Mouse (Mus musculus) midbrain, postnatal 0 days (tissue): Measurements from ENCODE around the gene Nod1. TPM values are rescaled to one million over a fixed set of nuclear protein-coding genes. Genes with fewer than 3 reads are reported as not detected.

Experiments used
- ATAC-seq: fragments of 200-750 bp; cut with Nextera tagmentation; 2 replicates; pipeline ENCODE4 v1.8.0; 2017; ENCODE audit warnings: moderate number of reproducible peaks, mild to moderate bottlenecking, moderate TSS enrichment, moderate library complexity; ENCODE audit not compliant: low FRiP score
- DNase-seq: peaks from one replicate; pipeline ENCODE4 v3.0.0-alpha.2; 2015; ENCODE audit warnings: low spot score
- H3K27ac ChIP-seq: fragments of 300-500 bp; sonication (generic); 2 replicates; pipeline ENCODE4 v1.5.1; 2014; ENCODE audit warnings: low read depth, mild to moderate bottlenecking, low read length, mixed read lengths
- H3K27me3 ChIP-seq: fragments of 300-500 bp; sonication (generic); 2 replicates; pipeline ENCODE4 v1.6.1; 2014; ENCODE audit warnings: low read length, control low read depth, mixed read lengths; ENCODE audit not compliant: insufficient read depth
- H3K36me3 ChIP-seq: fragments of 300-500 bp; sonication (generic); 2 replicates; pipeline ENCODE4 v1.6.1; 2014; ENCODE audit warnings: low read length, control low read depth, mixed read lengths; ENCODE audit not compliant: insufficient read depth
- H3K4me1 ChIP-seq: fragments of 300-500 bp; sonication (generic); 2 replicates; pipeline ENCODE4 v1.6.1; 2014; ENCODE audit warnings: mild to moderate bottlenecking, control low read depth, antibody characterized with exemption, low read length, mixed read lengths; ENCODE audit not compliant: insufficient read depth
- H3K4me2 ChIP-seq: fragments of 300-500 bp; sonication (generic); 2 replicates; pipeline ENCODE4 v1.6.1; 2014; ENCODE audit warnings: low read depth, mild to moderate bottlenecking, low read length, mixed read lengths; ENCODE audit not compliant: poor library complexity, severe bottlenecking
- H3K4me3 ChIP-seq: fragments of 300-500 bp; sonication (generic); 2 replicates; pipeline ENCODE4 v1.5.1; 2014; ENCODE audit warnings: low read depth, mild to moderate bottlenecking, low read length, moderate library complexity
- H3K9ac ChIP-seq: fragments of 300-500 bp; sonication (generic); replicated peaks from 2 replicates; pipeline ENCODE4 v1.6.1; 2014; ENCODE audit warnings: mild to moderate bottlenecking, low read length, moderate library complexity, mixed read lengths; ENCODE audit not compliant: poor library complexity, severe bottlenecking
- H3K9me3 ChIP-seq: fragments of 300-500 bp; sonication (generic); 2 replicates; pipeline ENCODE4 v1.6.1; 2016; ENCODE audit warnings: low read length, control low read depth
- CTCF ChIP-seq: IDR thresholded peaks from 2 replicates; pipeline ENCODE4 v1.5.1; 2016; ENCODE audit warnings: antibody characterized with exemption, mild to moderate bottlenecking
- WGBS: fragments of 180-500 bp; shearing (Covaris S2); extraction: QIAGEN DNeasy Blood & Tissue Kit; methylation state at CpG from one replicate; pipeline ENCODE4 v1.1.7; 2014; 5-methylcytosine and 5-hydroxymethylcytosine counted together
- polyA plus RNA-seq: library from polyadenylated mRNA; unstranded; fragments of >200 nt; fragmentation: Nextera tagmentation; extraction: Ambion mirVana; gene quantifications from 2 replicates; pipeline ENCODE4 v1.2.1, GENCODE M21; 2015
- total RNA-seq: library from RNA; depleted of rRNA; stranded (reverse); fragments of >200 nt; gene quantifications from 2 replicates; pipeline ENCODE4 v1.2.3, GENCODE M21; 2014

The Nod1 gene
- total and polyA plus RNA-seq, 2 experiments from 2014 or later, result 1.7 to 8.3 TPM

DNA sequence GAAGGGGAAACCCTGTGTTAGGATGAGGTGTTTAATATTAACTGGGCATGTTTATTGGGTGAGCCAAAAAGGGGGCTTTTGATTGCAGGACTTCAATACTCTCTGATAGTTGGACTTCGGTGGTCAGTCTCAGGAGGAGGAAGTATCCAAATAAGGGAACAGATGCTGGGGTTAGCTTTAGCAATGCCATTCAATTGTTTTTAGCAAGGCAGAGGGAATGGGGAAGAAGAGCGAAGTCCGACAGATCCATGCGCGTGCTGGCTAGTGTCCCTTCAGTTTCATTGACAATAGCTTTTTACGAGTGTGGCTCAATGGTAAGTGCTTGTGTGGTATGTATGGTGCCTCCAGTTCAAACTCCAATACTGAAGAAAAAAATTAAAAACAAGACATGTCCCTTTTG, 31.3 kb downstream of the Nod1 start:
- no peak overlapping the region for H3K27ac ChIP-seq
- H3K4me1 ChIP-seq, result no peaks in the 10 kb centered on the region
- no peaks in the 10 kb centered on the region for H3K9me3 ChIP-seq
- no peak overlapping the region for H3K9ac ChIP-seq
- TF ChIP-seq CTCF, result no peak
- ATAC-seq, result no peak
- no peak for DNase-seq
- H3K4me2 ChIP-seq, result no peak overlapping the region
- 93% methylated on average over 6 of the region's 6 CpGs for WGBS
- no peak overlapping the region for H3K4me3 ChIP-seq
- no peaks in the 10 kb centered on the region for H3K36me3 ChIP-seq
- H3K27me3 ChIP-seq, result peaks cover 6% of the 10 kb centered on the region

DNA sequence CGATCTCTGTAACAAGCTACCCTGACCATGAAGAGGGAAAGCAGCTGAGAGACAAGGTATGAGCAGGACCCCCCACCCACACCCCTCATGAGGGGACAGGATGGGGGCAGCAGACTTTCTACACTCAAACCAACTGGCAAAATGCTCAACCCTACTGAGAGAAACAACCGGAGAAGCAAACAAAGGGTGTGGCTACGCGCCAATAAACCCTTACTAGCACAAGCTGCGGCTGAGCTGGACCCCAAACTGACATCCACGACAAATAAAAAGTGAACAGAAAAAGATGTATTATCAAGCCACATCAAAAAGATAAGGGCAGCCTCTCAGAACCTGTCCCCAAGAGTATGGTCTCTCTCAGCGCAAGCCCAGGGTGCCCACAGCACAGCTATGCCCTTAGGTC, 32.3 kb downstream of the Nod1 start:
- Histone ChIP-seq H3K36me3 (no peaks in the 10 kb centered on the region), H3K9ac (no peak overlapping the region), H3K27ac (no peak overlapping the region), H3K4me3 (no peak overlapping the region), H3K27me3 (peaks cover 6% of the 10 kb centered on the region), H3K4me2 (no peak overlapping the region), H3K9me3 (no peaks in the 10 kb centered on the region), H3K4me1 (no peaks in the 10 kb centered on the region)
- no peak for TF ChIP-seq CTCF
- ATAC-seq, result no peak
- peak; percentile 8 for DNase-seq
- WGBS, result 67% methylated on average over 7 of the region's 7 CpGs

DNA sequence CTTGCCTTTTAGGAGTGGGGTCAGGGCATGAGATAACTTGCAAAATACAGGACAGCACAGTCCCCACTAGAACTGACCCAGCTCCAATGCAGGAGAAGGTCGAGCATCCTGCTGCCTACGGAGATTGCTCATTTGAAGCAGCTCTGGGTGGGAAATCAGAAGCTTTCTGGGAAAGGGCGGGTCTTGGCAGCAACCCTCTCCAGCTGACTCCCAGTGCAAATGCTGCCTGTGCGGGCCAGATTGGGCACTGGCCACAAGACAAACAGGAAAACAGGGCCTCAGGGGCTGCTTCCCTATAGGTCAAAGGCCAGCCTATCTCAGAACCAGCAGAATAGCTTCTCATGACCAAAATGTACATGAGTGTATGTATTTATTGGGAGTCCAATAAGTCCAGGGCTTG, 32.8 kb downstream of the Nod1 start:
- Histone ChIP-seq H3K27ac (no peak overlapping the region), H3K4me1 (no peaks in the 10 kb centered on the region), H3K36me3 (no peaks in the 10 kb centered on the region), H3K9me3 (no peaks in the 10 kb centered on the region), H3K27me3 (peaks cover 6% of the 10 kb centered on the region), H3K4me2 (no peak overlapping the region), H3K9ac (no peak overlapping the region), H3K4me3 (no peak overlapping the region)
- DNase-seq, result no peak
- TF ChIP-seq CTCF, result no peak
- ATAC-seq, result no peak
- WGBS, result 73% methylated on average over 4 of the region's 4 CpGs

DNA sequence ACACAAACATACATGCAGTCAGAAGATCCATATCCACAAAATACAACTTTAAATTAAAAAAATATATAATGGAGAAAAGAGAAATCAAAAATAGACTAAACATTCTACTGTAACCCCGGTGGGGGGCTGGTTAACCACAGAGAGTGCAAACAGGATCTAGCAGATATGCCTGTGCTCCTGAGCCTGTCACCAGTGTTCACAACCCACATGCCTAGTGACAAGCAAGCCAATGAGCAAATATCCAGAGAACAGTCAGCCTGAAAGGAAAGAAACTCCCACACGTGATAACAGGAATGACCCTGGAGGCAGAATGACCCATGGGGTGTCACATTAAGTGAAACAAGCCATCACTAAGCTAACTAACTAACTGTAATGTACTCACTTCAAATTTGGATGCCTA, 35.9 kb downstream of the Nod1 start:
- no peak for ATAC-seq
- WGBS, result 82% methylated on average over 2 of the region's 2 CpGs
- H3K4me1 ChIP-seq, result no peaks in the 10 kb centered on the region

DNA sequence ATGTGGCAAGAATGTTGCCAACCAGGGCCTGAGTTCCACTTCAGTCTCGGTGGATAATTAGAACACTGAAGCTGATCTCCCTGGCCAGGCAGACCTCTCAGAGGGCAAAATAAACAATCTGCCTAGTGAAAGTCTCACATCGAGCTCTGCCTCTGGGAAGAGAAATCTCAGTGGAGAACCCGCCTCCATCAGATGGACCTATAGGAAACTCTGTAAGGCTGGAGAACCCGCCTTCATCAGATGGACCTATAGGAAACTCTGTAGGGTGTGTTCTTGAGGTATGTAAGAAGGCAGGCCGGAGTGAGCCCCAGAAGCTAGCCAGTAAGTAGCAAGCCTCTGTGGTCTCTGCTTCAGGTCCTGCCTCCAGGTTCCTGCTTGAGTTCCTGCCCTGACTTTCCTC, 37.5 kb downstream of the Nod1 start:
- TF ChIP-seq CTCF, result no peak
- DNase-seq, result no peak

More for the DNA sequence above, 35.9 kb downstream of the Nod1 start:
- Histone ChIP-seq H3K36me3 (no peaks in the 10 kb centered on the region), H3K9ac (no peak overlapping the region), H3K4me3 (no peak overlapping the region), H3K9me3 (no peaks in the 10 kb centered on the region), H3K27me3 (no peaks in the 10 kb centered on the region), H3K27ac (no peak overlapping the region), H3K4me2 (no peak overlapping the region)
- no peak for DNase-seq
- TF ChIP-seq CTCF, result no peak

DNA sequence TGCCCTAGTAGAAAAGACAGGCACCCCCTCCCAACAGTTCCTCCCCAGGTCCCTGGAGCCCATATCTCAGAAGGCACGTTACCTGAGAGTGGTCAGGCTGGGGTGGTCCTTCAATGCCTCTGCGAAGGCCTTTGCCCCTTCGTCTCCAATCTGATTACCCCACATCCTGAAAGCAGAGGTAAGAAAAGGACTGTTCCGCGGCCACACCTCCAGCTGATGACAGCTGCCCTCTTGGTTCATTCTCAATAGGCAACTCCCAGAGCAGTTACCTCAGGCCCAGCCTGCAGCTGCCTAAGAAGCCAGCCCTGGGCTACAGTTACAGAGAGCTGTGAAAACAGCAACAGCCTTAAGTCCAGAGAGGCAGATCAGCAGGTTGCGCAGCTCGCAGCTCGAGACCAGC, 38.1 kb downstream of the Nod1 start:
- Histone ChIP-seq H3K9ac (no peak overlapping the region), H3K4me1 (no peaks in the 10 kb centered on the region), H3K4me3 (no peak overlapping the region), H3K36me3 (no peaks in the 10 kb centered on the region), H3K9me3 (no peaks in the 10 kb centered on the region), H3K4me2 (no peak overlapping the region), H3K27ac (no peak overlapping the region), H3K27me3 (no peaks in the 10 kb centered on the region)
- TF ChIP-seq CTCF, result no peak
- DNase-seq (no peak), ATAC-seq (no peak)
- 98% methylated on average over 8 of the region's 8 CpGs for WGBS

More for the DNA sequence above, 37.5 kb downstream of the Nod1 start:
- Histone ChIP-seq H3K9ac (no peak overlapping the region), H3K4me1 (no peaks in the 10 kb centered on the region), H3K36me3 (no peaks in the 10 kb centered on the region), H3K27ac (no peak overlapping the region), H3K4me2 (no peak overlapping the region), H3K27me3 (no peaks in the 10 kb centered on the region), H3K9me3 (no peaks in the 10 kb centered on the region), H3K4me3 (no peak overlapping the region)
- WGBS, result 88% methylated on average over 5 of the region's 5 CpGs
- ATAC-seq, result no peak
